Mouse (Mus musculus) B cell, adult 62 days (primary cell): ENCODE measurements around the gene Asb13. TPM values are rescaled to one million over a fixed set of nuclear protein-coding genes. Genes with fewer than 3 reads are reported as not detected.

Experiments
- total RNA-seq: library from RNA; stranded (reverse); gene quantifications from 4 replicates; pipeline ENCODE4 v1.2.4, GENCODE M21; 2023

Gene Asb13
- total RNA-seq, result 28.5 to 41.3 TPM (median 32.6 TPM) in 4 replicates

GRCm38 (mm10) chr13:3633895-3634811 lies at the start of gene Asb13:
Gene Asb13 (plus strand): TSS chr13:3634032.

DNA sequence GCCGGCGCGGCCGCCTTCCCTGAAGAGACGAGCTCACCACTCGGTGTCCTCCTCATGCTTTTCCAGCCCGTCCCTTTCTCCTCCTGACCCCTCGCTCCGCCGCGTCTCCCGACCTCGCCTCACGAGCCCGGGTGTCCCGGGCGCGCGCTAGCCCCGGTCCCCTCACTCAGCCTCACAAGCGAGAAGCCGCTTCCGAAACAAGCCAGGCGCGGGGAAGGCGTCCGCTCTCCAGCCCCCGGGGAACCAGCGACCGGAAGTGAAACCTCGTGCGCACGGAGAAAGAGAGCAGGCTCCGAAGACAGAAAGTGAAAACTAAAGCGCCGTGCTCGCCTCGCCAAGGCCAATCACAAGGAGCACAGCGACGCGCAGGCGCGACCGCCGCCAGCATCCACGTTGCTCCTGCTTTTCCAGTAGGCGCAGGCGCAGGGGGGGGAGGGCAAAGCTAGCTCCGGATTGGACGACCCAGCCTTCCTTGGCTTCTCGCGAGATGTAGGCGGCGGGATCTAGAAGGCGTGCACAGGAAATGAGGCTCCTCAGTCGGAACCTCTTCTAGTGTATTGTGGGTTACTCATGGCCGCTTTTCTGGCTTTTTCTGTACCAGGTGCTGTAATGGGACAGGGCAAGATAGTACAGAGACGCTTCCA lies 22.9 kb upstream of the Asb13 start, which contains the start of gene Fam208b:
Fam208b (minus strand) TSS at position 314 of the 644 bp plus-strand sequence.

Other genes starting within 250 kb of the Asb13 start
- 383 to 447 TPM (median 430 TPM) in 4 replicates for gene Gdi2, start 96.0 kb upstream of the Asb13 start, total RNA-seq
- 79.0 to 93.2 TPM (median 90.1 TPM) in 4 replicates for gene Fam208b, start 22.9 kb upstream of the Asb13 start, total RNA-seq
- gene Calml3, start 170.3 kb downstream of the Asb13 start, total RNA-seq, result not detected in 4 replicates
- not detected in 4 replicates for gene Calm4, start 203.7 kb downstream of the Asb13 start, total RNA-seq
- gene Calm5, start 220.1 kb downstream of the Asb13 start, total RNA-seq, result not detected in 4 replicates